Mouse (Mus musculus): ENCODE data around the gene Rgs14. TPM values are rescaled to one million over a fixed set of nuclear protein-coding genes. Genes with fewer than 3 reads are reported as not detected.

The Rgs14 gene
- total RNA-seq, 2 experiments from 2014 or later: 1.9 to 2.6 TPM

Other genes with a start within 250 kb of the Rgs14 start
- not detected for gene Gm17617, start 236.2 kb upstream of the Rgs14 start, total RNA-seq (2021)
- gene Fgfr4, start 217.1 kb upstream of the Rgs14 start, total RNA-seq (2021): 10 to 100 TPM; 22.3 to 28.2 TPM
- 100 to 1,000 TPM in 1 of 2 experiments, 10 to 100 TPM in 1; 99.2 to 130 TPM for gene Nsd1, start 159.9 kb upstream of the Rgs14 start, total RNA-seq (2021)
- gene Prelid1, start 49.2 kb upstream of the Rgs14 start, total RNA-seq (2021): 100 to 1,000 TPM; 168 to 185 TPM
- gene Rab24, start 47.8 kb upstream of the Rgs14 start, total RNA-seq (2021): 10 to 100 TPM; 54.8 to 67.8 TPM
- 10 to 100 TPM; 11.0 to 12.8 TPM for gene Mxd3, start 39.9 kb upstream of the Rgs14 start, total RNA-seq (2021)
- gene Lman2, start 6.9 kb upstream of the Rgs14 start, total RNA-seq (2021): 100 to 1,000 TPM; 105 to 113 TPM
- under 1 TPM in 1 of 2 experiments, not detected in 1; 0.42 TPM for gene Slc34a1, start 28.5 kb downstream of the Rgs14 start, total RNA-seq (2021)
- gene Pfn3, start 45.5 kb downstream of the Rgs14 start, total RNA-seq (2021): not detected
- gene F12, start 57.1 kb downstream of the Rgs14 start, total RNA-seq (2021): 100 to 1,000 TPM in 1 of 2 experiments, 10 to 100 TPM in 1; 39.7 to 101 TPM
- gene Grk6, start 75.3 kb downstream of the Rgs14 start, total RNA-seq (2021): 10 to 100 TPM; 40.2 to 47.0 TPM
- 1 to 10 TPM; 3.7 to 4.2 TPM for gene Prr7, start 94.5 kb downstream of the Rgs14 start, total RNA-seq (2021)
- gene Dbn1, start 118.4 kb downstream of the Rgs14 start, total RNA-seq (2021): 10 to 100 TPM; 32.1 to 41.6 TPM
- gene Pdlim7, start 143.9 kb downstream of the Rgs14 start, total RNA-seq (2021): 10 to 100 TPM; 31.6 to 39.4 TPM
- 1 to 10 TPM; 5.0 to 5.1 TPM for gene Dok3, start 159.6 kb downstream of the Rgs14 start, total RNA-seq (2021)
- gene Ddx41, start 166.9 kb downstream of the Rgs14 start, total RNA-seq (2021): 10 to 100 TPM; 38.5 to 39.9 TPM
- 10 to 100 TPM; 32.4 to 52.0 TPM for gene Fam193b, start 201.4 kb downstream of the Rgs14 start, total RNA-seq (2021)
- 100 to 1,000 TPM; 144 to 146 TPM for gene Tmed9, start 204.0 kb downstream of the Rgs14 start, total RNA-seq (2021)
- 10 to 100 TPM; 11.7 to 14.9 TPM for gene B4galt7, start 230.2 kb downstream of the Rgs14 start, total RNA-seq (2021)